Mouse (Mus musculus): ENCODE data around the gene Pknox1. TPM values are rescaled to one million over a fixed set of nuclear protein-coding genes. Genes with fewer than 3 reads are reported as not detected.

The Pknox1 gene
- polyA plus RNA-seq, 1 experiment from 2014 or later, result 24.8 TPM

GRCm38 (mm10) chr17:31623101-31623500 lies 58.6 kb downstream of the Pknox1 start:
- Histone ChIP-seq H3K27me3 (ENCODE audit: insufficient read depth, poor library complexity, severe bottlenecking) (no peaks in the 10 kb centered on the region), H3K4me3 (no peak overlapping the region), H3K9me3 (peaks cover 5% of the 10 kb centered on the region; the same call in 1 of the 2 replicates), H3K36me3 (no peaks in the 10 kb centered on the region), H3K27ac (no peak overlapping the region), H3K4me1 (replicated peaks) (no peaks in the 10 kb centered on the region)
- 92% methylated on average over 4 of the region's 4 CpGs for WGBS
- DNase-seq (ENCODE audit: low spot score), result no peak

- H3K36me3 ChIP-seq, result no peaks in the 10 kb centered on the region
- peaks cover 5% of the 10 kb centered on the region; the same call in 1 of the 2 replicates for H3K9me3 ChIP-seq
- H3K4me1 ChIP-seq (replicated peaks), result no peaks in the 10 kb centered on the region
- 93% methylated on average over 2 of the region's 2 CpGs for WGBS
- no peaks in the 10 kb centered on the region for H3K27me3 ChIP-seq (ENCODE audit: insufficient read depth, poor library complexity, severe bottlenecking)
- no peak overlapping the region for H3K4me3 ChIP-seq
- no peak for DNase-seq (ENCODE audit: low spot score)
- no peak overlapping the region for H3K27ac ChIP-seq
Measured at GRCm38 (mm10) chr17:31627961-31628360, 63.4 kb downstream of the Pknox1 start.

- Histone ChIP-seq H3K27ac (no peak overlapping the region), H3K4me3 (no peak overlapping the region), H3K36me3 (no peaks in the 10 kb centered on the region), H3K27me3 (ENCODE audit: insufficient read depth, poor library complexity, severe bottlenecking) (peaks cover 15% of the 10 kb centered on the region), H3K4me1 (replicated peaks) (peaks cover 5% of the 10 kb centered on the region), H3K9me3 (peaks cover 5% of the 10 kb centered on the region; the same call in 1 of the 2 replicates)
- DNase-seq (ENCODE audit: low spot score), result no peak
- 87% methylated on average over 10 of the region's 10 CpGs for WGBS
Measured at GRCm38 (mm10) chr17:31631081-31631800, 66.7 kb downstream of the Pknox1 start.

- H3K4me1 ChIP-seq (replicated peaks), result peaks cover 18% of the 10 kb centered on the region
- no peaks in the 10 kb centered on the region for H3K36me3 ChIP-seq
- no peak for DNase-seq (ENCODE audit: low spot score)
- H3K9me3 ChIP-seq, result no peaks in the 10 kb centered on the region
- 80% methylated on average over 6 of the region's 6 CpGs for WGBS
- peaks cover 33% of the 10 kb centered on the region for H3K27me3 ChIP-seq (ENCODE audit: insufficient read depth, poor library complexity, severe bottlenecking)
- no peak overlapping the region for H3K27ac ChIP-seq
- no peak overlapping the region for H3K4me3 ChIP-seq
Measured at GRCm38 (mm10) chr17:31633007-31633406, 68.5 kb downstream of the Pknox1 start.

- H3K27me3 ChIP-seq (ENCODE audit: insufficient read depth, poor library complexity, severe bottlenecking), result peaks cover 41% of the 10 kb centered on the region
- H3K9me3 ChIP-seq, result no peaks in the 10 kb centered on the region
- peaks cover 18% of the 10 kb centered on the region for H3K4me1 ChIP-seq (replicated peaks)
- no peak overlapping the region for H3K4me3 ChIP-seq
- H3K27ac ChIP-seq, result no peak overlapping the region
- DNase-seq (ENCODE audit: low spot score), result no peak
- H3K36me3 ChIP-seq, result no peaks in the 10 kb centered on the region
- WGBS, result 79% methylated on average over 5 of the region's 5 CpGs
Measured at GRCm38 (mm10) chr17:31634896-31635295, 70.4 kb downstream of the Pknox1 start.

- Histone ChIP-seq H3K27me3 (ENCODE audit: insufficient read depth, poor library complexity, severe bottlenecking) (peaks cover 43% of the 10 kb centered on the region), H3K9me3 (no peaks in the 10 kb centered on the region), H3K27ac (no peak overlapping the region), H3K36me3 (no peaks in the 10 kb centered on the region), H3K4me3 (no peak overlapping the region), H3K4me1 (replicated peaks) (peaks cover 18% of the 10 kb centered on the region)
- WGBS, result 57% methylated on average over 11 of the region's 11 CpGs
- DNase-seq (ENCODE audit: low spot score), result no peak
Measured at GRCm38 (mm10) chr17:31635781-31636180, 71.2 kb downstream of the Pknox1 start.

- Histone ChIP-seq H3K27me3 (ENCODE audit: insufficient read depth, poor library complexity, severe bottlenecking) (peaks cover 43% of the 10 kb centered on the region), H3K4me1 (replicated peaks) (peaks cover 18% of the 10 kb centered on the region), H3K9me3 (no peaks in the 10 kb centered on the region), H3K27ac (peak overlapping the region; percentile 70), H3K36me3 (no peaks in the 10 kb centered on the region), H3K4me3 (peak overlapping the region; percentile 63)
- 7% methylated on average over 45 of the region's 45 CpGs for WGBS
- DNase-seq (ENCODE audit: low spot score), result peak; percentile 9
Measured at GRCm38 (mm10) chr17:31636277-31636941, 71.9 kb downstream of the Pknox1 start.

GRCm38 (mm10) chr17:31636942-31637811 lies 72.6 kb downstream of the Pknox1 start, which contains the start of gene Cbs:
Gene Cbs, minus strand, starts transcription at chr17:31637238.
- Histone ChIP-seq H3K9me3 (no peaks in the 10 kb centered on the region), H3K27ac (peak within 1 kb of the TSS; percentile 70), H3K4me1 (replicated peaks) (peaks cover 19% of the 10 kb centered on the region), H3K4me3 (peak within 1 kb of the TSS; percentile 63), H3K27me3 (ENCODE audit: insufficient read depth, poor library complexity, severe bottlenecking) (peaks cover 43% of the 10 kb centered on the region), H3K36me3 (no peaks in the 10 kb centered on the region)
- DNase-seq (ENCODE audit: low spot score), result peak; percentile 76
- WGBS, result 1% methylated on average over 61 of the region's 61 CpGs

GRCm38 (mm10) chr17:31637866-31638570 lies 73.5 kb downstream of the Pknox1 start:
- WGBS, result 67% methylated on average over 9 of the region's 9 CpGs
- Histone ChIP-seq H3K9me3 (no peaks in the 10 kb centered on the region), H3K27me3 (ENCODE audit: insufficient read depth, poor library complexity, severe bottlenecking) (peaks cover 43% of the 10 kb centered on the region), H3K4me3 (peak overlapping the region; percentile 63; the same call in 1 of the 2 replicates), H3K27ac (no peak overlapping the region), H3K36me3 (no peaks in the 10 kb centered on the region), H3K4me1 (replicated peaks) (peaks cover 22% of the 10 kb centered on the region)
- no peak for DNase-seq (ENCODE audit: low spot score)

- Histone ChIP-seq H3K9me3 (no peaks in the 10 kb centered on the region), H3K36me3 (0 out of 2 replicates have a peak, but pooled peaks cover 2% of the 10 kb centered on the region), H3K4me1 (replicated peaks) (peaks cover 22% of the 10 kb centered on the region), H3K4me3 (no peak overlapping the region), H3K27me3 (ENCODE audit: insufficient read depth, poor library complexity, severe bottlenecking) (peaks cover 43% of the 10 kb centered on the region), H3K27ac (no peak overlapping the region)
- WGBS, result 77% methylated on average over 4 of the region's 4 CpGs
- DNase-seq (ENCODE audit: low spot score), result no peak
Measured at GRCm38 (mm10) chr17:31639651-31640050, 75.1 kb downstream of the Pknox1 start.

GRCm38 (mm10) chr17:31642331-31642730 lies 77.8 kb downstream of the Pknox1 start:
- 41% methylated on average over 8 of the region's 8 CpGs for WGBS
- Histone ChIP-seq H3K9me3 (peaks cover 6% of the 10 kb centered on the region; the same call in 1 of the 2 replicates), H3K27me3 (ENCODE audit: insufficient read depth, poor library complexity, severe bottlenecking) (peaks cover 16% of the 10 kb centered on the region), H3K4me1 (replicated peaks) (peaks cover 6% of the 10 kb centered on the region), H3K27ac (no peak overlapping the region), H3K36me3 (peaks cover 27% of the 10 kb centered on the region), H3K4me3 (no peak overlapping the region)
- DNase-seq (ENCODE audit: low spot score), result no peak

GRCm38 (mm10) chr17:31642913-31643312 lies 78.4 kb downstream of the Pknox1 start:
- WGBS, result 75% methylated on average over 4 of the region's 4 CpGs
- Histone ChIP-seq H3K36me3 (peaks cover 32% of the 10 kb centered on the region), H3K4me1 (replicated peaks) (peaks cover 4% of the 10 kb centered on the region; the same call in 1 of the 2 replicates), H3K9me3 (peaks cover 6% of the 10 kb centered on the region; the same call in 1 of the 2 replicates), H3K27me3 (ENCODE audit: insufficient read depth, poor library complexity, severe bottlenecking) (peaks cover 11% of the 10 kb centered on the region), H3K4me3 (no peak overlapping the region), H3K27ac (no peak overlapping the region)
- no peak for DNase-seq (ENCODE audit: low spot score)
